Mouse (Mus musculus) lung, postnatal 36 days (tissue): ENCODE results near the gene Sec16b.

Experiments used
- DNase-seq: peaks from one replicate; pipeline ENCODE4 v3.0.0; 2022; ENCODE audit warnings: mixed read lengths

Sec16b gene

DNA sequence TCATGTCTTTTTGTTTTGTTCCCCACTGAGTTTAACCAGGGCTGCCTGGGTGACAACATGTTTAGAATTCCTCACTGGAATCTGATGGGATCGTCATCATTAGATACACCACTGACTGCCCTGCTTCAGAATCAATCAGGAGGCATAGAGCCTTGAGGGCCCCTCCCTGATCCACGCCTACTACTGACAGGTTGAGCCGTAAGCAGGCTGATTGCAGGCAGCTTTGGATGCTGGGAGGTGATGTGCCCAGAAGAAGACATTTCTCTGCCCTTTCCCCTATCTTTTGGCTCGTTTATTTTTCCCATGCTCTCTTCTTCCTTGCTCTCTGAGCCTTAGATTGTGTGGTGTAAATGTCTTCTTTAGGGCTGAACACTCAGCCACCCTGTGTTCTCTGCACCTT is 7.8 kb downstream of the Sec16b start:
- DNase-seq = no peak

DNA sequence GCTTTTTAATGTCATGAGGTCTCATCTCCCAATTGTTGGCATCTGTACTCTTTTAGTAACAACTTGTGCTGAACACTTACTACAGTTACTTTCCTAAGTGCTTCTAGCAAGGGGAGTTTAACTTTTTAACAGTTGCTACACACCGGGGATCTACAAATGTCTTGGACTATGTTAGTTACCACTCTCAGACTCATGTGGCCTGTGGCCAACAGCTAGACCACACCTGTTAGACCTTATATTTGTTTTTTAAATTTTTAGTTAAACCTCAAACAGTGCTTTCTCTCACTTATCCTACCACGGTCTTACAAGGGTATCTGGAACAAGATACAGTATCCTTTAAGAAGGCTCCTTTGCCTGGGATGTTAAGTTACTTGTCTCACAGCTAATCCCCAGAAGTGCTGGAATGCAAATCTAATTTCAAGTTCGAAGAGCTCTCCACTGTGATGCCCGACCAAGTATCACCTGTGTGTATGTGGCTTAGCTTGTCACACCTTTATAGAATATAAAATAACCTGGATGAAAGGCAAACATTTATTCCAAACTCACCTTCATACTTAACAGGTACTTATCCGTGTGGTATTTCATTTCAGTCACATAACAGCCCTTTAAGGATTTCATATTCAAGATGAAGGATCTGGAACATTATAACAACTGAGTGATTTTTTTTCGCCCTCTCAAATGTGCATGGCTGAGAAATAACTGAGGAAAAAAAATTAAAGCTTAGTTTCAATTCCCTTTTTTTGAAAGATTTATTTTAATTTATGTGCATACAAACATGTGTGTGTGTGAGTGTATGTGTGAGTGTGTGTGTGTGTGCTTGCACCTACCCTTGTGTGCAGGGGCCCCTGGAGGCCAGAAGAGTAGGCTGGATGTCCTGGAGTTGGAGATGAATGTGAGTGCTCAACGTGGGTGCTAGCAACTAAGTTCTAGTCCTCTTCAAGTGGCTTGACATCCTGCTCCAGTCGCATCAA is 10.6 kb downstream of the Sec16b start:
- no peak for DNase-seq

DNA sequence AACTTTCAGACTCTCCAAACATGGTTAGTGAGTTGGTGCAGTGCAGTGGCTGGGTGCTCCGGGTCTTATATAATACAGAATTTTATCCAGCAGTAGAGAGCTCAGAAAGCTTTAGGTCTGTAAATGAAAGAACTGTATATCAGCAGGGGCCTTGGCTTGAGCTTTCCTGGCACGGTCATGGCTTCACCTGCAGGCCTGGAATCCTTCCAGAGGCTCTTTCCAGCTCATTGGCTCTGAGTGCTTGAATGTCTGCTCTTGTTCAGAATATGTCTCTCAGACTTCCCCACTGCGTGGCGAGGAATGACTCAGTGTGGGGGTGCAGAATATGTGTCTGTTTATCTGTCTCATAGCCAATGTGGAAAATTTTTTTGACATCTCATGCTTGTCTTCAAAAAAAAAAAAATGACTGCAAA is 11.6 kb downstream of the Sec16b start:
- DNase-seq = peak; percentile 45

DNA sequence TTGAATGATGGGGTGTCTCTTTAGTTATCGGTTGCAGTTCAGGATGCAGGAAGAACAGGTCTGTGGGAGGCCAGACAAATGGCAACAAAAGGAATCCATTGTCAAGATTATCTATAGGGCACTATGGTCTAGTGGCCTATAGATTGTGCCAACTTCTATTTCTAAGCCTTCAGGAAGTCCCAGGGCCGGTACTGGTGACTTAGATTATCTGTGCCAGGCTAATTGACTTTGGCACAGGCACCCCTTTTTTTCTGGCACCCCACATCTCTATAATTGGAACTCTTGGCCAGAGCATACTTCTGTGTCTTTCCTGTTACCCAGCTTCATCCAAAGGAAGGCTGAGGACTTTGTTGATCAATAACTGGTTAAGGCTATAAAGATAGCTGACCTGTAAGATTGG is 12.9 kb downstream of the Sec16b start:
- no peak for DNase-seq

DNA sequence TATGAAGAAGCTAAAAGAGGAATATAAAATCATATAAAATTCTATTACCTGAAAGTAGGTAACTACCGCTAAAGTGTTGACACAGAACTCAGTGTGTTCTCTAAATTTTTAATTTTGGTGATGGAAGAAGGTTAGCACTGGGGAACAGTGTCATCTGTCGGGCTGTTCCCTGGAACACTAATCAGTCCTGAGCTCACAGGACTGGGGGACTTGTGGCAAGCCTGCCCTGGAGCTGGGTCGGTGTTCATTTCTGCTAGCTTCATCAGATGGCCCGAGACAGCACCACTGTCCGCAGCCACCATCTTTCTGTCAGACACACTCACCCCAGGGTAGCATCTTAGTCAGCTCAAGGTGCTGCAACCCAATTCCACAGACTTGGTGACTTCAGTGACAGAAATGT is 15.8 kb downstream of the Sec16b start:
- no peak for DNase-seq

DNA sequence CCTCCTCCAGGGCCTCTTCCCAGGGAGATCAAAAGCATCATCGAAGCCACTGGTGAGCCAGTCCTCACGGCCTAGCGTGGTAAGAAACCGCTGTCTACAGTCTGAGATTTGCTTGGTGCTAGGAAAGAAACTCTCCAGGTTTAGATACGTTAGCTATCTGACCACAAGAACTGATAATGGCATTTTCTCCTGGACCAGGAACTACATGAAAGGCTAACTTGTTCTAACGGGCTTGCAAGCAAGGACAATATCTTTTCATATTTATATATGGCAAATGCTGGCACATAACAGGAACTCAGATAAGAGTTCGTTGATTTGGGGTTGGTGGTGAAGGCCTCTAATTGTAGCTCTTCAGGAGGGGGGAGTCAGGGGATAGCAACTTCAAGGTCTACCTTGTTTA is 18.2 kb downstream of the Sec16b start:
- no peak for DNase-seq

DNA sequence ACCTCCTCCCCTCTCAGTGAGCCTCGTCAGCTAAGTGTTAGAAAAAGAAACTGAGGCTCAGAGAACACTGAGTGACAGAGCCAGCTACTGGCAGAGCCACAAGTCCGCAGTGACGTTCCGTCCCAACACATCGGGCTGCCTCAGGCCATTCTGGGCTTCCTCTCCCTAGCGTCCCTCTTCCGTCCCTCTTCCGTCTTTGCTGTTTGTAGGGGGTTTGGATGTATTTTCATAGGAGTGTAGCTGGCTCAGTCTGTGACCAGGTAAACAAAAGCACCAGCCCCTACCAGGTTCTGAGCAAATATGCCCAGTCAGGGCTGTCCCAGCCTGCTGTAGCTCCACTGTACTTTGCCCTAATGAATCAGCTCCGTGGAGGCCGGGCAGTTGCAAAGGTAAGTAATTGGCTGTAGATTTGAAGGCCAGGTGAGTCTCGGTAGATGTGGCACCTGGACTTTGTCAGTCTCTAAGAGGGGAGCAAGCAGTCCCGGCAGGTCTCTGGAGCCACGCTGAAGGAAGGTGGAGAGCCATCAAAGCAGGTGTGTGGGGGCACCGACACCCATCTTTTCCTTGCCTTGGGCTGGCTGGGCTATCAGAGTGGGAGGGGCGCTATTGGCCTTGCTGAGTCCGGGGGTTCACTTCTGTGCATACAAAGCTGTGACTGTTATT is 19.3 kb downstream of the Sec16b start:
- no peak for DNase-seq

DNA sequence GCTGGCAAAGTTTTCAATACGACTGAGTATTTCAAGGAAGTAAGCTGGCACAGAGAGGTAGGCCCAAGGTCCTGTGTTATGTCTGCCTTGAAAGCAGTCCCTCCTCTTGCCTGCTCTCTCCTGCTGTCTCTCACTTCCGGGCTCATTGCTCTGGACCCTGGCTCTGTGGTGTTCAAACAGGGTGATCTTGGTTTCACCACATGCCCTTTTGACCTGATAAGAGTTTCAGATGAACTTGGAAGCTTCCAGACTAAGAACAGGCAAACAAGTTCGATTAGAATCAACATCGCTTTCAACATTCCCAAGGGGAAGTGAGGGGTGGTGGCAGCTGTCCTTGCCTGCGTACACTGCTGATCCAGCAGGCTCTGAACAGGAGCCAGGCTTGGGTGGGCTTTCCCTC is 20.1 kb downstream of the Sec16b start:
- DNase-seq = peak; percentile 14

DNA sequence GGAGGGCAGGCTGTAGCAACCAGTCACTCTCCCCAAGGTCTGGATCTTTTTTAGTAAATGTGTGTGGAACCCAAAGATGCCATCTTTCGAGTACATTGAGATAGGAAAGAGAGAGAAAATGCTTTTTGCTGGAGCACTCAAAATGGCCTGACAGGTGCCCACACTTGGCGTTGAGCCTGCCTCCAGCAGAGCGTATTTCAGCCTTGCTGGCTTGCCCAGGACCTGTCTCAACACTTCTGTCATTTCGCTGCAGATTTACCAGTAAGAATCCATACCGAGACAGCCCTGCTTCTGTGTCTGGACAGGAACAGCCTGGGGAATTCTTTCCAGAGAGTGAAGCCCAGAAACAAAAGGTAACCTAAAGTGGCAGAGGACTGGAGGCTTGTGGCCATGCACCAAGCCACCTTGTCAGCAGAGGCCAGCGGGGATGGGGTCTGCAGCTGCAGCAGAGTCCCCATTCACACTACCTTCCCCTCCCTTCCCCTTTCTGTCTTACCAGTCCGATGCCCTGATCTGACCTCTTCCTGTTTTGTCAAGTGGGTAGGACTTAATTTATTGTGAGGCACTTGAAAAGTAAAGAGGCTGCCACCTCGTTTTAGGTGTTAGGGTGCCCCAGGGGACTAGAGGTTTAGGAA is 26.4 kb downstream of the Sec16b start:
- DNase-seq = no peak

DNA sequence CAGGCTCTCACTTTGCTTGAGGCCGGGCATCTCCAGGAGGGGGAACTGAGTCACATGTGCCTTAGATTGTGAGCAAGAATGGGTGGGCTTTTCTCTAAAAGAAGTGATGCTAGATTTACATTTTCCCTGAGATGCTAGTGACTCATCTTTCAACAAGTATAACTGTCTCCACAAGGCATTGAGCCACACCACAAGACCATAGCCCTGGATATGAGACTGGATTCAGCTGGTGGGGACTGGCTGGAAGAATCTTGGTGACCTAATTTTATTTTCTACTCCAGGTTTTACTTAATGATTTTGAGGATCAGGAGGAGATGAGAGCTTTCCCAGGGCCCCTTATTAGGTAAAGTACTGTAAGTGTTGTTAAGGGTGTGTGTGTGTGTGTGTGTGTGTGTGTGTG is 29.0 kb downstream of the Sec16b start:
- no peak for DNase-seq

DNA sequence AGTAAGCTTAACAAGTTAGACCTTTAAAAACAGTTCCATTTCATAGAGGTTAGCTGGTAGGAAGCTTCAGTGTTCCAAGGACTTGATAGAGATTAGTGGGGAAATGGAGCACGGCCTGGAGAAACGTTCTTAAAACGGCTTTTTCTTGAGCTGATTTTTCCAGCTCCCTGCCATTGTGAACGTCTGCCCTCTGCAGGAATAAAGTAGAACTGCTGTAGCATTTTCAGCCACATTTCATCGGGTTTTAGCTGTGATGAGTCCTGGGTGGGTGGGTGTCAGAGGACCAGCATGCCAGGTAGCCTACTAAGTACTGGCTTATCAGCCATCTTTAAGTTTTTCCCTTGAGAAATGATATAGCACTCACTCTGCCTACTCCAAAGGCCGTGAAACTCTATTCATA is 29.9 kb downstream of the Sec16b start:
- peak; percentile 68 for DNase-seq

DNA sequence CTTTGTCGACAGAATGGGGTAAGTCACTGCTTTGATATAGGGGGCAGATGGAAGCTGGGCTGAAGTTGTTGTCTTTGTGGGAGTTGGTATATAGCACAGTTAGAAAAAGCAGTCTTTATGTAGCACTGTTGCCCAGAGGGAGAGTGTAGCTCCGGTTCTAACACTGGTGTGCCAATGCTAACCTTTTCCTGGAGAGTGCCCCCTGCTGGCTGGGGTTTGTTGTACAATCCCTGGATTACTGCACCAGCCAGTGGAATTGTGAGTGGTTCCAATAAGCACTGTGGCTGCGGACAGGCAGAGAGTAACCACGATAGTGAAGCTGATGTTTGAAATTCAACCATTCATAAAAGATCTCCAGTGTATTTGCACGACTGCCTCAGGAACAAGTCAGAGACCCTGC is 31.1 kb downstream of the Sec16b start:
- peak; percentile 46 for DNase-seq

DNA sequence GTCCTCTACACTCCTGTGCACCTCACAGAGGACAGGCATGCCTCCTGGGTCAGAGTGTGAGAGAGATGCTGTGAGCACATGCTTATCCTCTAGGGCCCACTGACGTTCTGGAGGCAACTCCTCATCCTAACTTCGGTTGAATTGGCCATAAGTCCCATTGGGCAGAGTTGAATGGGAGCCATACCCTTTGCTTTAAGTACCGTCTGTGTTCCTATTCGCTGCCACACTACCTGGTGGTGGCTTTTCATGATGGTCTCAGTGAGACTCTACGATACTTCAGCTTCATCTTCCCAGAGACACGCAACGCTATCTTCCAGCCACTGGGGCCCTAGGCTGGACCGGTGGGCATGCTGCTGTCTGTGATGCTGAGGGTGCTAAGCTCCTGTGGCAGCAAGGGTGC is 38.5 kb downstream of the Sec16b start:
- no peak for DNase-seq

DNA sequence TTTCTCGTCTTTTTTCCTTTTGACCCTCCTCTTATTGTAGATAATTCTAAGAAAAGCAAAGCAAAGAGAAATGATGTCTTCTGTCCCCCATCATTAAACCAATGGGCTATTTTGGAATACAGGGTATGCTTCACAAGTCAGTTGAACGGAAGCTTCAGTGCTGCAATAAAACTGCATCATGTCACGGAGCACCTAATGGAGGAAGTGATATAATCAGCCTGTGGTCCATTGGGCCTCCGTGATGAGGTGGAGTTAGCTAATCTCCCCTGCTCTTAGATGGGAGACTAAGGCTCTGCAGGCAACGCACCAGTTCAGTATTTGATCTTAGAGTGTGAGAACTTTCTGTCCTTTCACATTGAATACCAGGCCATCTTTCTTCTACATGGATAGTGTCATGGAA is 41.1 kb downstream of the Sec16b start:
- no peak for DNase-seq

DNA sequence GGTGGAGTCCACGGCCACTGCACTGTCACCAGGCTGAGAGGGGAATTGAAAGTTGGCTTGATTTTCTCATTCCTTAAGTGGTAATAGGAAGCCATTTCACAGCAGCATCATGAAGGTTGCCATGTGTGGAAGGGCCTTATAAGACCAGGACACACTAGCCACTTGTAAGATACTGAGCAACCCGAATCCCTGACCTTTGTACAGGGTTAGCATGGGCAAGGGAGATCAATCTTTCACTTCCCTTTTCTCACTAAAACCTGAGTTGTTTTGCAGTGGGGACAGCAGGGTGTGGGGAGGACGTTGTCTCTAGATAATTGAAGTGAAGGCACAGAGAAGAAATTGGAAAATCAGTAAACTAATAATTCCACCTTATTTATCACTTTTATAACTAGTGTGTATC is 43.2 kb downstream of the Sec16b start:
- DNase-seq = peak; percentile 20

DNA sequence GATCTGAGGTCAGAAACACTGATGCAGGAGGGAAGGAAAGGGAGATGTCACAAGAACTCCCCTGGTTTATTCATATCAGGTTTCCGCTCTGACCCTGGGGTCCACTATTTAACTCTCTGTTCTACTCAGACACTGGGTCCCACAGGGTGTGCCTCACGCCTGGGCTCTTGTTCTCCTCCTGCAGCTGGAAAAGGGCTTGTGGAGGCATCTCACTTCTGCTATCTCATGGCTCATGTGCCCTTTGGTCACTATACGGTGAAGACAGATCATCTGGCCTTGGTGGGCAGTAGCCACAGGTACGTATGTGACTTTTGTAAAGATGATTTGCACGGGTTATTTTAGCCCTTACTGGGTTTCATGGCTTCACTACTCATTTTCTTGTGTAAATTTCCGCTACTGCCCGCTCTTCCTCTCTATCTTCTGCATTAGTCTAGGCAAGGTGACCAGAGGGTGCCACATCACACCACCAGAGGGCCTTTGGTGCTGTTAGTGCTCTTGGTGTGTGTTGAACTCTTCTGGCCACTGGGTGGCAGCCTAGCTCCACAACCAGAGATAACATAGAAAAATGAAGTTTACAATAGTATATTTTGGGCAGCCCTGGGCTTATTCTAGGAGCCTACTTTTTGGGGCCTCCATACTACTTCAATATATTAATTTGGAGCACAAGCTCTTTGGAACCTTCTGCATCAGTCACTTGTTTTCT is 46.4 kb downstream of the Sec16b start:
- peak; percentile 78 for DNase-seq

DNA sequence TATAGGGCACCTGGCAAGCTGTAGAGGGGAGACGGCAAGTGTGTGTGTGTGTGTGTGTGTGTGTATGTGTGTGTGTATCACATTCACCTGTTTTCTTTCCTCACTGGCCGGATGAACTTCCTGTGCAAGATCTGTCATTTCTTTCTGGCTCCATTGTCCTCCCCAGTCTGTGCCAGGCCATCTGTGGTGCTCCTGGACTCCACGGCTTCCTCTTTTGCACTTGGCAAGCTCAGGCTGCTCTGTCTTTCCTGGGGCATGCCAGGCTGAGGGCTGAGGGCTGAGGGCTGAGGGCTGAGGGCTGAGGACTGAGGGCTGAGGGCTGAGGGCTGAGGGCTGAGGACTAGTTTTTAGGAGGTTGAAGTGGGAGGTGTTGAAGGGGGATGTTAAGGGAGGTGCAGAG is 47.6 kb downstream of the Sec16b start:
- no peak for DNase-seq

DNA sequence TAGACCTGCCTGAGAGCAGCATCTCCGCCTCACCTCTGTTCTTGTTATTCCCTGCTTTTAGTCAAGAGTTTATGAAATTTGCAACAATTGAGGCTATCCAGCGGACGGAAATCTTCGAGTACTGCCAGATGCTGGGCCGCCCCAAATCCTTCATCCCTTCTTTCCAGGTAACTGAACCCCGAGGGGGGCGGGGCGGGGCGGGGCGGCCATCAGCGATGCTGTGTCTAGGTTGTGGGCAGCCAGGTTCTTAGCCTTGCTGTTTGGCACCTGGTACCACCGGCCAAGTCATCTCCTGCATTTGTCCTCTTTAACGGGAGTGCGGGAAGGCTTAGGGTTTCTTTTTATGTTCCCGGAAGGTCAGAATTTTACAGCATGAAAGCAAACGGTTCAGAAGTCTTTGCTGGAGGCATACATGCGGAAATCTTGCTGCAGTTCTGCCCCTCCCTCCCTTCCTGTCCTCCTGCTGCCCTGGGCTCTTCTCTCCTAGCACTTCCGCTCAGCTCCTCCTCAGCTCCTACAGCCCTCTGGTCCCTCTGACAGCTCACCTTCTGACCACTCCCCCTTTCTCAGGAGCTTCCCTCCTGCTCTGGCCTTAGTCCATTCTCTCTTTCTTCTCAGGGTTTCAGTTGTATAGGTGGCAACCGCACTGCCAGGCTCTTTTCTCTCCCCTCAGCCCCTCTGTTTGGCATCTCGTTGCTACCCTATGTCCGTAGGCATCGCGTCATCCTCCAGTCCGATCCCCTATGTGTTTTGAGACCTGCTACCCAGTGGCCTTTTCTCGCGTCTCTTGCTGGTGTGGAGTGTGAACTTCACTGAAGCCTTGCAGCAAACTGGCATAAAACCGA is 48.4 kb downstream of the Sec16b start:
- no peak for DNase-seq

DNA sequence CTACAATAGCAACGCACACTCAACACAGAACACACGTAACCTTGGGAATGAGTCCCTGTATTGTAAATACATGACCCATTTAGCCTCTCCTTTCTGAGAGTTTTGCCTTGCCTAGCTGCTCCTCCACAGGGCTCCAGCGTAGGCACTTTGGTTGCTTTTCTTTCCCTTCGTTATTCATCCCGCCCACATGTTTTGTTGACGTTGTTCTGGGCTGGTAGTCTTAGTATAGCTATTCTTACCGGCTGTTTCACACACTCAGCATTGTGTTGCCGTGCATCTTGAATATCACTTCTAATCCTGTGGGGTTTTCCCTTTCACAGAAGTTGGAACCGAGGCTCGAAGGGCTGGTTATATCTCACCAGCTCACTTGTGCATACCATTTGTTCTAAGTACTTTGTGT is 49.2 kb downstream of the Sec16b start:
- DNase-seq = no peak

DNA sequence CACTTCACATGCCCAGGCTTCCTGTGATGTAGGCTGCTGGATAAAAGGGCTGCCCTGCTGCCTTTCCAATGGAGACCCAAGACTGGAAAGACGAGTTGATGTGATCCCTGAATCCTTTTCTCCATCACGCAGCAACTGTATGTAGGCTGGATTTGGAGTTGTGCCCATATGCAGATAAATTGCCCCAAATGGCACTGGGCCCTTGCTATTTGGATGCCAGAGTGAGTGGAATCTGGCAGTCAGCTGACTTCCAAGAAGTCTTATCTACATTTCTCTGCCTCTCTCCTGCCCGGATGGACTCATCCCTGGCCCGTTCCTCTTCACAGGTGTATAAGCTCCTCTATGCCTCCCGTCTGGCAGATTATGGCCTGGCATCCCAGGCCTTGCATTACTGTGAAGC is 49.9 kb downstream of the Sec16b start:
- no peak for DNase-seq

DNA sequence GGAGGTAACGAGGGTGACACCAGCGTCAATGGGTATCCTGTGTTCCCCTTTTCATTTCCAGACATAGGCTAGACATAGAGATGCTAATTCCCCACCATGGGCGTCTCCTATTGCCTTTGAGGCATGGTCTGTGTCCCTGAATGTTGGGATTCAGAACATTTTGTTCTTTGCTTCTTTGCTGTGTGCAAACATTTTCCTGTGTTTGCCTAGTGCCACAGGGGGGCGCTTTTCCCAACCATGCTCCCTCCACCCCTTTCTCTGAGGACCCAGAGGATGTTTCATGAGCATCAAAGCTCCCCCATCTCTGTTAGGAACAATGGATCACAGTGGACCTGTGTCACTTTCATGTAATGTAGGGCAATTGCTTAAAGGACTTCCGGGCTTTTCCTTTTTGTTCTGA is 51.6 kb downstream of the Sec16b start:
- DNase-seq = no peak

DNA sequence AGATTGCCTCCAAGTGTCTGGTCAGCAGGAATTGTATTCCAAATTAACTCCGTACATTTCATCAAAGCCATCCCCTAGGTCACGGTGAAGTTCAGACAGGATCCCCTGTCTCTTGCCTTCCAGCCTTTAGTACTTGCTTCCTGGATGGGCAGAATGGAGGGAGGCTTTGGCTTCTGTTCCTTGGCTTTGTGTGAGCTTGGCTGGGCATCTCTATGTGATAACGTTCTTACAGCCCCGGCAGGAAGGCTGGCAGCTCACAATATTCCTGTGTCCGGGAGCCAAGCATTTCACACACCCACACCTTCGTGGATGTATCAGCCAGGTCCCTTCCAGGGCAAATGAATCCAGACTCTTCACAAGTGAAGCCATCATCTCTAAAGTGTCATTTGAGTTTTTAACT is 53.5 kb downstream of the Sec16b start:
- DNase-seq = no peak
